Mouse (Mus musculus) MEL (cell line): ENCODE measurements around the gene Cdh23. TPM values are rescaled to one million over a fixed set of nuclear protein-coding genes. Genes with fewer than 3 reads are reported as not detected.

Experiments
- DNase-seq: peaks from one replicate; pipeline ENCODE4 v3.0.0; 2011; ENCODE audit warnings: low read depth, low spot score
- H3K27ac ChIP-seq: 2 replicates; pipeline ENCODE4 v1.5.1; 2012; ENCODE audit warnings: low read depth, mild to moderate bottlenecking, control low read depth, low read length, moderate library complexity; ENCODE audit not compliant: control insufficient read depth
- H3K27me3 ChIP-seq, 2 experiments: fragments of 150-350 bp in 1 of 2; sonication (generic) in 1 of 2; 2 replicates each; pipeline ENCODE4 v1.6.1; 2012; ENCODE audit warnings: low read length in 2 of 2, mild to moderate bottlenecking in 2 of 2, improper control_type of control experiment in 1 of 2, moderate library complexity in 1 of 2; ENCODE audit not compliant: insufficient read depth in 2 of 2, control insufficient read depth in 1 of 2
- H3K36me3 ChIP-seq, 2 experiments: 2 replicates each; pipeline ENCODE4 v1.6.1; 2012 to 2014; ENCODE audit warnings: low read length in 2 of 2, improper control_type of control experiment in 1 of 2, inconsistent platforms in 1 of 2, mild to moderate bottlenecking in 1 of 2; ENCODE audit not compliant: insufficient read depth in 2 of 2, control insufficient read depth in 1 of 2
- H3K4me1 ChIP-seq, 2 experiments: fragments of 150-350 bp in 1 of 2; sonication (generic) in 1 of 2; 2 replicates each; pipeline ENCODE4 v1.6.1; 2012; ENCODE audit warnings: low read length in 2 of 2, improper control_type of control experiment in 1 of 2, mild to moderate bottlenecking in 1 of 2; ENCODE audit not compliant: insufficient read depth in 2 of 2, control insufficient read depth in 1 of 2
- H3K4me3 ChIP-seq, 2 experiments: fragments of 150-350 bp in 1 of 2; sonication (generic) in 1 of 2; 2 replicates each; pipeline ENCODE4 v1.5.1; 2012; ENCODE audit warnings: low read depth in 2 of 2, low read length in 2 of 2, mild to moderate bottlenecking in 2 of 2, moderate library complexity in 2 of 2, control low read depth in 1 of 2, improper control_type of control experiment in 1 of 2; ENCODE audit not compliant: control insufficient read depth in 1 of 2, insufficient read depth in 1 of 2
- H3K79me2 ChIP-seq: 2 replicates; pipeline ENCODE4 v1.6.1; 2012; ENCODE audit warnings: mild to moderate bottlenecking, low read length, moderate library complexity; ENCODE audit not compliant: control insufficient read depth, poor library complexity, insufficient read depth
- H3K9ac ChIP-seq: 2 replicates; pipeline ENCODE4 v1.6.1; 2012; ENCODE audit warnings: low read depth, mild to moderate bottlenecking, control low read depth, low read length, moderate library complexity; ENCODE audit not compliant: control insufficient read depth, poor library complexity, severe bottlenecking
- H3K9me3 ChIP-seq: fragments of 150-350 bp; sonication (generic); replicated peaks from 2 replicates; pipeline ENCODE4 v1.6.1; 2012; ENCODE audit warnings: mild to moderate bottlenecking, low read length, improper control_type of control experiment, moderate library complexity; ENCODE audit not compliant: insufficient read depth
- BHLHE40 ChIP-seq: IDR thresholded peaks from 2 replicates; pipeline ENCODE4 v1.6.1; 2012; ENCODE audit warnings: low read depth, mild to moderate bottlenecking, inconsistent platforms, low read length, improper control_type of control experiment, borderline replicate concordance
- CHD1 ChIP-seq: IDR thresholded peaks from 2 replicates; pipeline ENCODE4 v1.6.1; 2012; ENCODE audit warnings: low read depth, mild to moderate bottlenecking, inconsistent platforms, low read length, improper control_type of control experiment
- CHD2 ChIP-seq: IDR thresholded peaks from 2 replicates; pipeline ENCODE4 v1.6.1; 2011; ENCODE audit warnings: low read length, improper control_type of control experiment
- CTCF ChIP-seq, 3 experiments: IDR thresholded peaks in 2 of 3; conservative IDR thresholded peaks in 1 of 3; 2 replicates each; pipeline ENCODE4 v1.5.1; 2011 to 2012; ENCODE audit warnings: low read length in 3 of 3, low read depth in 2 of 3, mild to moderate bottlenecking in 2 of 3, improper control_type of control experiment in 1 of 3, inconsistent platforms in 1 of 3, mixed read lengths in 1 of 3, moderate library complexity in 1 of 3; ENCODE audit not compliant: control insufficient read depth in 1 of 3, insufficient read depth in 1 of 3, poor library complexity in 1 of 3, severe bottlenecking in 1 of 3
- E2F4 ChIP-seq: IDR thresholded peaks from 2 replicates; pipeline ENCODE4 v1.6.1; 2011; ENCODE audit warnings: low read depth, low read length, improper control_type of control experiment, borderline replicate concordance
- ELF1 ChIP-seq: IDR thresholded peaks from 2 replicates; pipeline ENCODE4 v1.6.1; 2014; ENCODE audit warnings: low read depth, mild to moderate bottlenecking, inconsistent platforms, low read length, improper control_type of control experiment, moderate library complexity
- EP300 ChIP-seq, 2 experiments: IDR thresholded peaks; 2 replicates each; pipeline ENCODE4 v1.6.1; 2011; ENCODE audit warnings: improper control_type of control experiment in 2 of 2, low read length in 2 of 2, low read depth in 1 of 2, mild to moderate bottlenecking in 1 of 2
- ETS1 ChIP-seq: IDR thresholded peaks from 2 replicates; pipeline ENCODE4 v1.6.1; 2012; ENCODE audit warnings: low read depth, mild to moderate bottlenecking, inconsistent platforms, low read length, improper control_type of control experiment, moderate library complexity
- GABPA ChIP-seq: IDR thresholded peaks from 2 replicates; pipeline ENCODE4 v1.6.1; 2012; ENCODE audit warnings: low read depth, mild to moderate bottlenecking, inconsistent platforms, low read length, improper control_type of control experiment, moderate library complexity
- GATA1 ChIP-seq: IDR thresholded peaks from 2 replicates; pipeline ENCODE4 v1.6.1; 2011; ENCODE audit warnings: low read depth, low read length, improper control_type of control experiment
- HCFC1 ChIP-seq: IDR thresholded peaks from 2 replicates; pipeline ENCODE4 v1.6.1; 2012; ENCODE audit warnings: low read depth, mild to moderate bottlenecking, inconsistent platforms, low read length, improper control_type of control experiment, moderate library complexity
- JUND ChIP-seq: IDR thresholded peaks from 2 replicates; pipeline ENCODE4 v1.6.1; 2011; ENCODE audit warnings: low read depth, mild to moderate bottlenecking, improper control_type of control experiment, low read length
- KAT2A ChIP-seq: conservative IDR thresholded peaks from 2 replicates; pipeline ENCODE4 v1.6.1; 2012; ENCODE audit warnings: low read depth, low read length, improper control_type of control experiment, inconsistent platforms
- MAFK ChIP-seq: IDR thresholded peaks from 2 replicates; pipeline ENCODE4 v1.6.1; 2011; ENCODE audit warnings: low read depth, mild to moderate bottlenecking, low read length, improper control_type of control experiment, borderline replicate concordance
- MAX ChIP-seq: IDR thresholded peaks from 2 replicates; pipeline ENCODE4 v1.6.1; 2011; ENCODE audit warnings: low read length, improper control_type of control experiment
- MAZ ChIP-seq: IDR thresholded peaks from 2 replicates; pipeline ENCODE4 v1.6.1; 2012; ENCODE audit warnings: low read depth, mild to moderate bottlenecking, inconsistent platforms, low read length, improper control_type of control experiment
- MXI1 ChIP-seq: IDR thresholded peaks from 2 replicates; pipeline ENCODE4 v1.6.1; 2011; ENCODE audit warnings: mild to moderate bottlenecking, low read depth, low read length, improper control_type of control experiment
- MYB ChIP-seq: IDR thresholded peaks from 2 replicates; pipeline ENCODE4 v1.6.1; 2011; ENCODE audit warnings: mild to moderate bottlenecking, low read depth, low read length, improper control_type of control experiment
- MYC ChIP-seq: IDR thresholded peaks from 2 replicates; pipeline ENCODE4 v1.6.1; 2011; ENCODE audit warnings: low read depth, mild to moderate bottlenecking, low read length, improper control_type of control experiment, moderate library complexity
- POLR2A ChIP-seq, 2 experiments: IDR thresholded peaks; 2 replicates each; pipeline ENCODE4 v1.6.1; 2011 to 2012; ENCODE audit warnings: low read length in 2 of 2, mild to moderate bottlenecking in 2 of 2, control low read depth in 1 of 2, improper control_type of control experiment in 1 of 2, low read depth in 1 of 2, moderate library complexity in 1 of 2; ENCODE audit not compliant: control insufficient read depth in 1 of 2, insufficient read depth in 1 of 2, poor library complexity in 1 of 2
- POLR2AphosphoS2 ChIP-seq: IDR thresholded peaks from 2 replicates; pipeline ENCODE4 v1.6.1; 2011; ENCODE audit warnings: low read length, improper control_type of control experiment
- POLR2AphosphoS5 ChIP-seq: IDR thresholded peaks from 2 replicates; pipeline ENCODE4 v1.6.1; 2012; ENCODE audit warnings: low read depth, borderline replicate concordance, mild to moderate bottlenecking, inconsistent platforms, low read length, moderate library complexity, mixed read lengths
- RCOR1 ChIP-seq: IDR thresholded peaks from 2 replicates; pipeline ENCODE4 v1.6.1; 2012; ENCODE audit warnings: low read depth, mild to moderate bottlenecking, inconsistent platforms, low read length, improper control_type of control experiment
- SIN3A ChIP-seq: IDR thresholded peaks from 2 replicates; pipeline ENCODE4 v1.6.1; 2012; ENCODE audit warnings: low read length, improper control_type of control experiment, inconsistent platforms
- SMC3 ChIP-seq: IDR thresholded peaks from 2 replicates; pipeline ENCODE4 v1.6.1; 2011; ENCODE audit warnings: low read depth, low read length, improper control_type of control experiment
- TAL1 ChIP-seq: IDR thresholded peaks from 2 replicates; pipeline ENCODE4 v1.6.1; 2012; ENCODE audit warnings: mild to moderate bottlenecking, inconsistent platforms, low read length, moderate library complexity, mixed read lengths
- TBP ChIP-seq: IDR thresholded peaks from 2 replicates; pipeline ENCODE4 v1.8.0; 2011; ENCODE audit warnings: low read depth, low read length, improper control_type of control experiment
- TCF12 ChIP-seq: IDR thresholded peaks from 2 replicates; pipeline ENCODE4 v1.6.1; 2014; ENCODE audit warnings: low read depth, mild to moderate bottlenecking, inconsistent platforms, low read length, improper control_type of control experiment, moderate library complexity
- USF1 ChIP-seq: IDR thresholded peaks from 2 replicates; pipeline ENCODE4 v1.6.1; 2014; ENCODE audit warnings: low read depth, mild to moderate bottlenecking, inconsistent platforms, low read length, improper control_type of control experiment, moderate library complexity
- USF2 ChIP-seq, 2 experiments: IDR thresholded peaks; 2 replicates each; pipeline ENCODE4 v1.6.1; 2011 to 2012; ENCODE audit warnings: improper control_type of control experiment in 2 of 2, low read length in 2 of 2, borderline replicate concordance in 1 of 2, inconsistent platforms in 1 of 2, low read depth in 1 of 2, mild to moderate bottlenecking in 1 of 2; ENCODE audit not compliant: insufficient read depth in 1 of 2
- ZC3H11A ChIP-seq: IDR thresholded peaks from 2 replicates; pipeline ENCODE4 v1.6.1; 2012; ENCODE audit warnings: low read depth, mild to moderate bottlenecking, inconsistent platforms, low read length, improper control_type of control experiment
- ZKSCAN1 ChIP-seq: IDR thresholded peaks from 2 replicates; pipeline ENCODE4 v1.6.1; 2012; ENCODE audit warnings: low read depth, mild to moderate bottlenecking, inconsistent platforms, low read length, improper control_type of control experiment, moderate library complexity
- ZMIZ1 ChIP-seq: IDR thresholded peaks from 2 replicates; pipeline ENCODE4 v1.6.1; 2012; ENCODE audit warnings: low read depth, mild to moderate bottlenecking, inconsistent platforms, low read length, improper control_type of control experiment, moderate library complexity
- ZNF384 ChIP-seq: IDR thresholded peaks from 2 replicates; pipeline ENCODE4 v1.6.1; 2012; ENCODE audit warnings: low read depth, mild to moderate bottlenecking, inconsistent platforms, low read length, improper control_type of control experiment
- polyA plus RNA-seq, 2 experiments: library from polyadenylated mRNA; stranded (reverse) in 1 of 2; unstranded in 1 of 2; fragments of >175 nt in 1 of 2; fragments of >200 nt in 1 of 2; gene quantifications; 2 replicates each; pipeline versions ENCODE4 v1.2.1 to v1.2.4; 2012; ENCODE audit warnings: low replicate concordance in 2 of 2, low read depth in 1 of 2; ENCODE audit not compliant: insufficient read length in 2 of 2, insufficient read depth in 1 of 2, missing spikeins in 1 of 2
- total RNA-seq: library from RNA; depleted of rRNA; stranded (reverse); fragments of 300-350 nt; gene quantifications from 2 replicates; pipeline ENCODE4 v1.2.3, GENCODE M21; 2012

Gene Cdh23
- total and polyA plus RNA-seq, 3 experiments: 0.04 TPM; not detected in 2

GRCm38 (mm10) chr10:60256088-60256487, 440.2 kb downstream of the Cdh23 start:
- peaks cover 0 to 13% of the 10 kb centered on the region in 2 experiments; a peak in 2 of 4 replicates for H3K4me1 ChIP-seq
- no peak overlapping the region for H3K27ac ChIP-seq
- TF ChIP-seq MXI1 (no peak), USF1 (no peak), ETS1 (0 out of 2 replicates have a peak, but pooled peaks have one; percentile 21), SIN3A (no peak), ZMIZ1 (no peak), ZC3H11A (no peak), JUND (no peak), MYB (no peak), GABPA (no peak), ZNF384 (no peak), GATA1 (peak; percentile 70), CHD2 (no peak), POLR2AphosphoS2 (no peak), USF2 (IDR thresholded peaks at IDR 0.05; ENCODE audit: borderline replicate concordance in 1 of 2, insufficient read depth in 1 of 2, low read depth in 1 of 2, low read length in 2 of 2) (no peak), MAX (no peak), MAFK (no peak), POLR2A (IDR thresholded peaks at IDR 0.05; ENCODE audit: control insufficient read depth in 1 of 2, insufficient read depth in 1 of 2, low read depth in 1 of 2, low read length in 2 of 2, poor library complexity in 1 of 2) (no peak), HCFC1 (no peak), CTCF (IDR thresholded peaks at IDR 0.05 in 2 of 3, conservative IDR thresholded peaks at IDR 0.05 in 1 of 3; ENCODE audit: control insufficient read depth in 1 of 3, insufficient read depth in 1 of 3, low read depth in 2 of 3, low read length in 3 of 3, poor library complexity in 1 of 3, severe bottlenecking in 1 of 3) (no peak), E2F4 (no peak), SMC3 (no peak), ELF1 (no peak), TAL1 (peak; percentile 67), CHD1 (no peak), KAT2A (no peak), BHLHE40 (no peak), TCF12 (peak; percentile 56), TBP (no peak), ZKSCAN1 (no peak), EP300 (IDR thresholded peaks at IDR 0.05; ENCODE audit: low read depth in 1 of 2, low read length in 2 of 2) (peak; percentile 25 to 45; a peak in 3 of 4 replicates), MYC (no peak), MAZ (no peak), RCOR1 (no peak), POLR2AphosphoS5 (no peak)
- peaks cover 0 to 5% of the 10 kb centered on the region in 2 experiments; a peak in 2 of 4 replicates for H3K36me3 ChIP-seq
- H3K27me3 ChIP-seq: no peaks in the 10 kb centered on the region
- no peak overlapping the region for H3K4me3 ChIP-seq
- DNase-seq: no peak
- no peaks in the 10 kb centered on the region for H3K9me3 ChIP-seq
- H3K9ac ChIP-seq: no peak overlapping the region
- H3K79me2 ChIP-seq: no peaks in the 10 kb centered on the region
